Mouse (Mus musculus): ENCODE measurements at regions not wholly inside any gene's neighbourhood (a gene's known extent, or its start where the extent isn't known, plus 50 kb on each side); places are given as distances from the start of the nearest gene placed in this dataset.
"Not testable (repeated sequence)": the region's sequence is repeated elsewhere in the genome, so short reads cannot be mapped to it uniquely, and the experiment has no call there.

GRCm38 (mm10) chr3:21993961-21994360 is 82.5 kb upstream of the Tbl1xr1 start:
- DNase-seq (ENCODE audit: low spot score in 2 of 2): no peak

DNA sequence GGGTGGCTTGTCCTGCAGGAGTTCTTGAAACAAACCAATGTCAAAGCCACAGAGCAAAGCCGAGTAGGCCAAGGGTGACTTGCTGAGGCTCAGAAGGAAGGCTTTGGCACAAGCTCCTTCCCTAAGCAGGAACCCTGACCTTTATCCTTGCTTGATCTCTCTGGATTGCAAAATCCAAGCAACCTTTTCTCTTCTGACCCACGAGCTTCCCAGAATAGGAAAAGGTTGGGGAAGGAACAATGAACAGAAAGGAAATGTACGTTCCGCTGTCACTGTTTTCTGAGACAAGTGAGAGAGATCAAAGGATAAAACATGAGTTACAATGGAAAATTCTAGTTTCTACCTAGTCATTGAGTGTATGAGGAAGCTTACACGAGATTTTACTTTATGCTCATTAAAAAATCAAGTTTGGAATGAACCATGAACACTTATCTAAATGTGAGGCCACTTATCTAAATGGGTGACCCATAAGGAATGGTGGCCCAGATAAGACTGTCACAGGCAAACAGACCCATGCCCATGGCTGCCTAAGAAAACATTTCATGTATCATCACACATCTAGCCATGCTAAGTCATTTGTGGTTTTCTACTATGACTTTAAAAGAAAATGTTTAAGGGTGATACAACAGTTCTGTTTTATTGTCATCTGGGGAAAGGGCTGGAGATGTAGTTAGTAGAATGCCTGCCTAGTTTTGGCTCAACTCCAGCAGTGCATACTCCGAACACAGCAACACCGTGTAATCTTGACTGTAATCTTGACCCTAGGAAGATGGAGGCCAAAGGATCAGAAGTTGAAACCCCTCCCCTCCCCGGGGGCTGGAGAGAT is 80.7 kb upstream of the Tbl1xr1 start:
- no peak for DNase-seq (ENCODE audit: low spot score in 2 of 2)

DNA sequence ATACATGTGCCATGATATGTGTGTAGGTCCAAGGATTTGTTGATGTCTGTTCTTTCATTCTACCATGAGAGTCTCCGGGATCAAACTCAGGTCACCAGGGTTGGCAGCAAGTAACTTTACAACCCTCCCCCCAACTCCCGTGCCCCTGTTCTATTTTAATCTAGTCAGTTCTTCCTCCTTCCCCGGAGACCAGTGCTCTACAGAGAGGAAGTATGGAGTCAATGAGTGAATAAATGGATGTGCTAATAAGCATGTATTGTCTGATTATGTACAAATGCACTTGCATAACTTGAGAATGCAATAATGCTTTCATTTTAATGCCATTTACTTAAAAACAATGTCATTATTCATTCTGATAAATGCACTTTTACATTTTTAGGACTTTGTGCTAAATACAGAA is 79.1 kb upstream of the Tbl1xr1 start:
- DNase-seq (ENCODE audit: low spot score in 2 of 2): no peak

- no peak for DNase-seq (ENCODE audit: low spot score in 2 of 2)
These were observed 71.0 kb upstream of the Tbl1xr1 start for GRCm38 (mm10) chr3:22005456-22005855.

DNA sequence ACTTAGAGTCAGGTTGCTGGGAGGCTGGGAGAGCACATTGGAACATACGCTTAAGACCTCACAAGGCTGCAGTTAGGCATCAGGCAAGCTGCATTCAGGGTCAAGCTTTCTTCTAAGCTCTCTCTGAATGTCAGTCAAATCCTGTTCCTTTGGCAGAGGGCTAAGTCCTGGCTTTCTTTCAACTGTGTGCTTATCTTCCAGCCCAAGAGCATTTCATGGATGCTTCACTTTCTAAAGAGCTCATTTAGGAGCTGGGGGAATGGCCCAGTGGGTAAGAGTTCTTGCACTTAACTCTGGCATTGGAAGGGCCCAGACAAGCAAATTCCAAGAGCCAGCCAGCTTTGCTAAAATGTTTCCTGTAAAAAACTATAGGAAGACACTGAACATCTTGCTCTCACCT is 70.3 kb upstream of the Tbl1xr1 start:
- DNase-seq (ENCODE audit: low spot score in 2 of 2): no peak

GRCm38 (mm10) chr3:22006651-22007050 is 69.8 kb upstream of the Tbl1xr1 start:
- no peak for DNase-seq (ENCODE audit: low spot score in 2 of 2)

- DNase-seq (ENCODE audit: low spot score in 2 of 2): no peak
These were observed 68.7 kb upstream of the Tbl1xr1 start for GRCm38 (mm10) chr3:22007736-22008135.

DNA sequence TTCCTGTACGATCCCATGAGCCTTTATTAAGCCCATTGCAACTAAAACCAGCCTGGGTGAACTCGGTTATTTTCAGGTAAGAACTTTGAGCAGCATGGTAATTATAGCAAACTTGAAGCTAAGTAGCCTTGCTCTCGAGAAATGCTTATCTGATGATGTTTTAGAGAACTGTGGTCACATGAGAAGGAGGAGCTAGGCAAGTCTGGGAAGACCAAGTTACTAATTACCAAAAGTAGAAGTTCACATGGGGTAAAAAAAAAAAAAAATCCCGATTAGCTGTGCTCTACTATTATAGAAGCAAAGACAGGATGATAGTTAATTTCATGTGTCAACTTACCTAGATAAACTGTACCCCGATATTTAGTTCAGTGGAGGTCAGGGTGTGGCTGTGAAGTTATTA is 68.0 kb upstream of the Tbl1xr1 start:
- DNase-seq (ENCODE audit: low spot score in 2 of 2): no peak

- DNase-seq (ENCODE audit: low spot score in 2 of 2): no peak
These were observed 66.4 kb upstream of the Tbl1xr1 start for GRCm38 (mm10) chr3:22009898-22010699.

DNA sequence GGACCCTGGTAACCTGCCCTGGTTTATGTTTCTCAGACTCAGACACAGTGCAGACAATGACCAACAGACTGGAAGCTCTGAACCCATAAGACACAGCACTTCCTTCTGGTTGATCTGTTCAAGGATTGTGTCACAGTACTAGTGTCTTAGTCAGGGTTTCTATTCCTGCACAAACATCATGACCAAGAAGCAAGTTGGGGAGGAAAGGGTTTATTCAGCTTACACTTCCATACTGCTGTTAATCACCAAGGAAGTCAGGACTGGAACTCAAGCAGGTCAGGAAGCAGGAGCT is 65.8 kb upstream of the Tbl1xr1 start:
- not testable (repeated sequence) for DNase-seq (ENCODE audit: low spot score in 2 of 2)

GRCm38 (mm10) chr3:22021360-22021935 is 55.0 kb upstream of the Tbl1xr1 start:
- DNase-seq (ENCODE audit: low spot score in 2 of 2): no peak

DNA sequence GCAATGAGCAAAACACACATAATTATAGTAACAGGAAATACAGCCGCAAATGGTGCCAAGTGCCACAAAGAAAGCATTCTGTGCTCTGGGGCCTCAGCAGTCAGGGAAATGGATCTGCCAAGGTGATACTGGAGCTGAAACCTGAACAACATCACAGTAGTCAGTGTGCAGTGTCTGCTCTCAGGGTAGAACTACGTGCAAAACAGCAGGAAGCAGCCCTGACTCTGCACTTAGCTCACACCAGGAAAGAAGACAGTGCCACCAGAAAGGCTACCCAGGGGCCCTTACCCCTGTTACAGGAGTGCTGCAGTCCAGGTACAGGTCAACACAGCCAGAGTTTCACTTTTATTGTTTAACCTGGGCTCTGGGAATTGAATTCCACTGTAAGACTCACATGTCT is 54.0 kb upstream of the Tbl1xr1 start:
- peak; percentile 16 to 21 for DNase-seq (ENCODE audit: low spot score in 2 of 2)

- DNase-seq (ENCODE audit: low spot score in 2 of 2): no peak
These were observed 53.4 kb upstream of the Tbl1xr1 start for GRCm38 (mm10) chr3:22023049-22023448.

GRCm38 (mm10) chr3:22023551-22023950 is 52.9 kb upstream of the Tbl1xr1 start:
- DNase-seq (ENCODE audit: low spot score in 2 of 2): no peak

GRCm38 (mm10) chr3:22024200-22024599 is 52.3 kb upstream of the Tbl1xr1 start:
- DNase-seq (ENCODE audit: low spot score in 2 of 2): no peak

DNA sequence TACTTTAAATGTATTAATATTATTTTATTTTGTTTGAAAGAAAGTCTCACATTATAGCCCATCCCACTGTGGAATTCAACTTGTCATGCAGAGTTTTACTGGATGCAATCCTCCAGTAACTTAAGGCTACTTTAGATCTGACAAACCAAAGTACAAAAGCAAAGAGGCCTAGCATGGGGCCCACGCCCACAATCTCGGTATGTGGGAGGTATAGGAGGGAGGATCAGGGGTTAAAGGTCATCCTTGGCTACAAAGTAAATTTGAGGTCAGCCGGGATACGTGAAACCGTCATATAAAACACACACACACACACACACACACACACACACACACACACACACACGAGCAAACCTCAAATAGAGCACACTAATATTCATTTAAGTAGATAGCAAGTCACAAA is 51.3 kb upstream of the Tbl1xr1 start:
- DNase-seq (ENCODE audit: low spot score in 2 of 2): no peak

GRCm38 (mm10) chr3:22025615-22026014 is 50.8 kb upstream of the Tbl1xr1 start:
- DNase-seq (ENCODE audit: low spot score in 2 of 2): no peak

All from spleen, postnatal 36 days (tissue).